Mouse (Mus musculus): ENCODE data around the gene Wdr77.
A peak's percentile ranks its signal among the peaks of the same experiment; 100 is the strongest.
"Not testable (repeated sequence)": the region's sequence is repeated elsewhere in the genome, so short reads cannot be mapped to it uniquely, and the experiment has no call there.

The Wdr77 gene

GRCm38 (mm10) chr3:105951348-105951747, 7.8 kb upstream of the Wdr77 start:
- no peak for DNase-seq (ENCODE audit: low read depth in 2 of 2, low spot score in 2 of 2)

DNA sequence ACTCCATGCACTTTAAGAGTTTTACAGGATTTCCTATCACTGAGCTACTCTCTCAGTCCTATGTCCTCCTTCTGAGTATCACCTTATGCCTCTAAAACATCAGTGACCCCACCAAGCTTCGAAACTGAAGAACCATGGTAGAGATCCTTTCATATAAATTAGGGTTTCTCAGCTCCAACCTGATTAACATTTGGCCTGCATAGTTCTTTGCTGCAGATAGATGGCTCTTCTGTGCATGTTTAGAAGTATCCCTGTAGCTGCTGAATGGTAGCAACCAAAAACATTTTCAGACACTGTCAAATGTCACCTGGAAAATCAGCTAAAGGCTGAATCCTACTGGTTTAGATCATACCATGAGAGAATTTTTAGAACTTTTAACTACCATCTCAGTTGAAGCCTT, 1.9 kb upstream of the Wdr77 start:
- no peak for DNase-seq (ENCODE audit: low read depth in 2 of 2, low spot score in 2 of 2)

DNA sequence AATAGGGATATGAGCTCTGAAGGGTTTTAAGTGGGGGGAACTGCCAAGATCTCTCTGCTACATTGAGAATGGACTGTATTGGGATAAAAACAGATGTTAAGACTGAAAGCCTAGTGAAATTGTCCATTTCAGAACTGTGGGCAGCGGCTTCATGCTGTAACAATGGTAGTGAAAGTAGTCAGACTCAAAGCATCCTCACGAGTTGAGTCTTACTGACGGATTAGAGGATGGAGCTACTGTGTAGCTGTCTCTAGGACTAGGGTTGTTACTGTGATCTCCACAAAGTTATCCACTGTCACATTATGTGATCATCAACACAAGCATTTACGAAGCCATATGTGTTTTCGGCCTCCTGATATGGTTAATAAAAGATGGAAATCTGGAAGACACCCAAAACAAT, 965 bp upstream of the Wdr77 start:
- DNase-seq (ENCODE audit: low read depth in 2 of 2, low spot score in 2 of 2) = no peak

- no peak for DNase-seq (ENCODE audit: low read depth in 2 of 2, low spot score in 2 of 2)
These were observed 416 bp downstream of the Wdr77 start for GRCm38 (mm10) chr3:105959585-105959984.

DNA sequence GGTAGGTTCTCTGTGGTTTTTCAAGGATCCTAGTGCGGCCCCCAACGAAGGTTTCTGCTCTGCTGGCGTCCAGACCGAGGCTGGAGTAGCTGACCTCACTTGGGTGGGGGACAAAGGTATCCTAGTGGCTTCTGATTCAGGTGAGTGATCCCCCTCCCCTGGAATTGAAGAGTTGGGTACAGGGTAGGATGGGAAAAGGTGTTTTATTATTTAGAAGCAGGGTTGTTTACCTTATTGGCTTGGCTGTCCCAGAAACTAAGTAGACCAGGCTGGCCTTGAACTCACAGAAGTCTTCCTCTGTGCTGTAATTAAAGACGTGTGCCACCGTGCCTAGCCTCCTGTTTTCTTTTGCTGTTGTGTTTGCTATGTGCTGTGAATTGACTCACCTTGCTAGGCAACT, 830 bp downstream of the Wdr77 start, which contains the start of gene Atp5f1:
Gene Atp5f1, minus strand, starts transcription at position 101 of the 400 bp plus-strand sequence.
- DNase-seq (ENCODE audit: low read depth in 2 of 2, low spot score in 2 of 2) = no peak

GRCm38 (mm10) chr3:105960700-105961099, 1.5 kb downstream of the Wdr77 start:
- DNase-seq (ENCODE audit: low read depth in 2 of 2, low spot score in 2 of 2) = no peak

- DNase-seq (ENCODE audit: low read depth in 2 of 2, low spot score in 2 of 2) = no peak
These were observed 12.8 kb downstream of the Wdr77 start for GRCm38 (mm10) chr3:105971831-105972446.

- DNase-seq (ENCODE audit: low read depth in 2 of 2, low spot score in 2 of 2) = no peak
These were observed 14.2 kb downstream of the Wdr77 start, which contains the start of gene Ovgp1 for GRCm38 (mm10) chr3:105973411-105973810. Gene Ovgp1, plus strand, starts transcription at chr3:105973711.

- DNase-seq (ENCODE audit: low read depth in 2 of 2, low spot score in 2 of 2) = no peak
These were observed 15.0 kb downstream of the Wdr77 start for GRCm38 (mm10) chr3:105974174-105974573.

- not testable (repeated sequence) for DNase-seq (ENCODE audit: low read depth in 2 of 2, low spot score in 2 of 2)
These were observed 30.4 kb downstream of the Wdr77 start for GRCm38 (mm10) chr3:105989611-105990010.

- DNase-seq (ENCODE audit: low read depth in 2 of 2, low spot score in 2 of 2) = peak; percentile 44 to 72
These were observed 32.6 kb downstream of the Wdr77 start for GRCm38 (mm10) chr3:105991653-105992283.

DNA sequence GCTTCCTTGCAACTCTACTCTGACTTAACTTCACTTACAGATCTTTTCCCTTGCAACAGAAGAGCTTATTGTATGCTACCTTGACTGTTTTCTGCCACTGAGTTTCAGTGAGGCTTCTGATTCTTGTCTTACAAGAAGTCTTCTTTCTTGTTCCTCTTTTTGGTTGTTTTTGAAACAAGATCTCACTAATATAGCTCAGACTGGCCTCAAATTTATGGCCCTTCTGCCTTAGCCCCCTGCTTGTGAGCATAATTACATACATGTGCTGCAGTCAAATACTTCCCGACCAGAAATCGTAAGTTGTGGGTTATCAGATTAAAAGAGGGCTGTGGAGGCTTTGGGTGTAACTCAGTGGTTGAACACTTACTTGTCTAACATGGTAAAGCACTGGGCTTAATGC, 35.6 kb downstream of the Wdr77 start:
- DNase-seq (ENCODE audit: low read depth in 2 of 2, low spot score in 2 of 2) = no peak

GRCm38 (mm10) chr3:106000707-106001375, 41.7 kb downstream of the Wdr77 start:
- no peak for DNase-seq (ENCODE audit: low read depth in 2 of 2, low spot score in 2 of 2)

DNA sequence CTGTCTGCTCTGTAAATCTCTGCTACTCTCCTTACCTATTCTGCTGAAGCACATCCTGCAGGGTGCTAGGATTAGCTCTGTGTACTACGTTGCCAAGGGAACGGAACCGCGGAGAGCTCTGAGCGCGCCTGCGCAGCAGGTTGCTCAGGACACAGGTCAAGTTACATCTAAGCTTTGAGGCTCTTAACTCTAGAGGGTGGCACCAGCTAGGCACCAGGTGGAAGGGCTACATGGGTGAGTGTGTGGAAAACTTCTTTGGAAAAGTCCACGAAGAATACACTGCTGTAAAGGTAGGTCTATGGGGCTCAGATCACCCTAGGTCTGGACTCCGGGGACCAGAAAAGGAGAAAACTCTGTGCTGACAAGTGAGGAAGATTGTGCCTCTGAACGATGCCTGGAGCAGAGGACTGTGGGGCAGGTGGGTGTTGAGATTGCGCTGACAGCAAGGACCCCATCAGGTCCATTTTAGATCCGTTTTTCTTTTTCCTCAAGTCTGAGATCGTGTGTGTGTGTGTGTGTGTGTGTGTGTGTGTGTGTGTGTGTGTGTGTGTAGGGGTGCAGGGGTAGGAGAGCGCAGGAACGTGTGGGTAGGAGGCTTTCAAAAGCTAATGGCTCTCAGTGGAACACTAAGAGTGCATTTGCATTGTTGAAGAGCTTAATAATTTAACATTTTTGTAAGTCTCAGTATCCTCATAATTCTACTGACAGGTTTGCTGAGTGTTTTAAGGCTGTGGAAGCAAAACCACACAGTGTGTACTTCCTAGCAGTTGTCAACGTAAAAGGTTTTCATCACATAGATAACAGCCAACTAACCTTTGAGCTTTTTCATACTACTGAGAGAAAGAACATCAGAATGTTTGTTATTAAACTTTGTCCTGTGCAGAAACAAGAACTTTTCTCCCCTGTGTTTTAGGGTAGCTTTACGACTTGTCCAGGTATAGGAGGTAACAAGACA, 42.5 kb downstream of the Wdr77 start:
- DNase-seq (ENCODE audit: low read depth in 2 of 2, low spot score in 2 of 2) = peak; percentile 5 to 19

GRCm38 (mm10) chr3:106003360-106003759, 44.2 kb downstream of the Wdr77 start:
- DNase-seq (ENCODE audit: low read depth in 2 of 2, low spot score in 2 of 2) = not testable (repeated sequence)

DNA sequence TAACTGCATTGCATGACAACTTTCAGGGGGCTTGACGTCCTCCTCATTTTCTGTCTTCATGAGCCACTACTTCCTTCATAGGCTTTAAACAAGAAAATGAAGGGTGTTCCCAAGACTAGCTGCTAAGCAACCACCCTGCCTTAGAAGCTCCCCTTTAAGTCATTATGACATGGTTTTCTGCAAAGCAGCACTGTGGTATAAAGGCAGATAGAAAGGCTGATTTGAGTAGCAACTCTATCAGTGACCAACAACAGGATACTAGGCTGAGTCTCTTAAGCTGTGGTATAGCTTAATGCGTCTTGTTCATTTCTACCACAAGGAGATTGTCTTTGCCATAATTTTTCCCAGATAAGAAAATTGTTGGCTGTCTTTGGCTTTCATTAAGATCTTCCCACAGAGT, 55.4 kb downstream of the Wdr77 start, which contains the start of gene Pifo:
Gene Pifo, minus strand, starts transcription at position 101 of the 400 bp plus-strand sequence.
- no peak for DNase-seq (ENCODE audit: low read depth in 2 of 2, low spot score in 2 of 2)

Data from CD8-positive naive resting alpha-beta T cell, adult 2 months (primary cell).